Mouse (Mus musculus) adrenal gland, postnatal 25 days (tissue): Measurements from ENCODE around the gene Smarce1. TPM values are rescaled to one million over a fixed set of nuclear protein-coding genes. Genes with fewer than 3 reads are reported as not detected.
A peak's percentile ranks its signal among the peaks of the same experiment; 100 is the strongest.

Experiments
- DNase-seq: peaks from one replicate; pipeline ENCODE4 v3.0.0; 2021; ENCODE audit warnings: mixed read lengths
- total RNA-seq: library from RNA; stranded (reverse); gene quantifications from 2 replicates; pipeline ENCODE4 v1.2.3, GENCODE M21; 2021

Smarce1 gene
- total RNA-seq, 1 experiment from 2014 or later = 63.5 TPM

GRCm38 (mm10) chr11:99229641-99230260 is 1.1 kb downstream of the Smarce1 start:
- DNase-seq = no peak

GRCm38 (mm10) chr11:99226298-99226697 is 4.5 kb downstream of the Smarce1 start:
- DNase-seq = no peak

GRCm38 (mm10) chr11:99223310-99223709 is 7.5 kb downstream of the Smarce1 start:
- no peak for DNase-seq

- DNase-seq = no peak
These were observed 9.0 kb downstream of the Smarce1 start for GRCm38 (mm10) chr11:99221811-99222210.

GRCm38 (mm10) chr11:99217248-99217986 is 13.4 kb downstream of the Smarce1 start:
- DNase-seq = no peak

DNA sequence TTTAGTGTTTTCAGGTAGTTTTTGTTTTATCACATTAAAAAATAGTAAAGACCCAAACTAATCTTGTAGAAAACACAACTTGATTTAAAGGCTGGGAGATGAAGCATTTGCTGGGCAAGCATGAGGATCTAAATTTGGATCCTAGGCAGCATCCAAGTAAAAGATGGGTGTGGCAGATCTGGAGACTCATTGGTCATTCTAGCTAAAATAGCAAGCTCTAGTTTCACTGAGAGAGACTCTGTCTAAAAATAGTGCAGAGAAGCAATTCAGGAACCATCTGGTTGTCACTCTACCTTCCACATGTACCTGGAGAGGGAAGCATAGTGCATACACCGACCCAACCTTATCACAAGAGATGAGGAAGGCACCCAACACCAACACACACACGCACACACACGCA is 14.6 kb downstream of the Smarce1 start:
- no peak for DNase-seq

GRCm38 (mm10) chr11:99212693-99213092 is 18.1 kb downstream of the Smarce1 start:
- DNase-seq = no peak

- no peak for DNase-seq
These were observed 18.9 kb downstream of the Smarce1 start for GRCm38 (mm10) chr11:99211964-99212363.

- no peak for DNase-seq
These were observed 22.6 kb downstream of the Smarce1 start for GRCm38 (mm10) chr11:99208105-99208669.

GRCm38 (mm10) chr11:99207449-99207848 is 23.4 kb downstream of the Smarce1 start:
- no peak for DNase-seq

DNA sequence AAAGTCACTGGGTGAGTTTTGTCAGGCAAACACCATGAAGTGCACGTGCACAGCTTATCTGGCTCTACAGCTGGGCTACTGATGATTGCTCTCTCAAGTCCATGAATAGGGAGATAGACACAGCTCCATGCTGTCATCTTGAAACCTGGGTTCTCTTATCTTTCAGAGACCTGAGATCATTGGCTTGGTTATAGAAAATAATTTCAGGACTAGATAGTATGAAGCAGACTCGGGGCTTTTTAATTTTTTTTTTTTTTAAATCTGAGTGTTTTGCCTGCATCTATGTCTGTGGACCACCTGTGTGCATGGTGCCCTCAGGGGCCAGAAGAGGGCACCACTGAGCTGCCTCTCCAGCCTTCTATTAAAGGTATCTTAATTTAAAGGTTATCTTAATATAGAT is 23.9 kb downstream of the Smarce1 start:
- peak; percentile 12 for DNase-seq

DNA sequence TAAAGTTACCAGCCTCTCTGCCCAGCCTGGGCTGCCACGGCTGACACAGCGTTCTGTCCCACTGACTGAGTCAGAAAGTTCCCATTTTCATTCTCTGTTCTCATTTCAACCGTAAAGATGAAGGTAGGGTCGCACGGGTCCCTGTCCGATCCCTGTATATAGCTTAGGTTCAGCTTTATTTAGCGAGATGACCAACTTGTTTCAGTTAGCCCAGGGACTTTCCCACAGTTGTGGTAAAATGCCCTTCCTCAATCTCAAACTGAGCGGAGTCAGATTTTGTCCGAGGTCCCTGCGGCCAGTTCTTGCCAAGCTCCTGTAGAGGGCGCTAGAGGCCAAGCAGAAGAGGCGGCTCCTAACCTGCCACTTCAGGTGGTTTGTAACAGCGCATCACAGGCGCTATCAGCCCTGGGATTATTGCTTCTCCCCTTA is 41.6 kb downstream of the Smarce1 start:
- peak; percentile 42 for DNase-seq

DNA sequence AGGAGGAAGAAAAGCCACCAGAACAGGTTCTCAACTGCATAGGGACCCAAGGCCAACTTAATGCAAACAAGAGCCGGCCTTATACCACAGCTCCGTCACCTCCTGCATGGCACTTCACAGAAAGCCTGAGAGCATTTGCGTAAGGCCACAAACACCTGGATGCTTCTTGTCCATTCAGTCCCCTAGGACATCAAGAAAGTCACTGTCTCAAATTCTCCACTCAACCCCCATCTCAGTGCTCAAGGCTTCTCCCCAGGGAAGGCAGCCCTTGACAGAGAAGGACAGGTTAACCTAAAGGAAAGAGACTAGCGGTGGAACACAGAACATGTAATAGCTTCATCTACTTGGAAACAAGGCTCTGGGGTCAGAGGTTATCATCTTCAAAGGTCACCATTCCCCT is 43.5 kb downstream of the Smarce1 start:
- DNase-seq = no peak

DNA sequence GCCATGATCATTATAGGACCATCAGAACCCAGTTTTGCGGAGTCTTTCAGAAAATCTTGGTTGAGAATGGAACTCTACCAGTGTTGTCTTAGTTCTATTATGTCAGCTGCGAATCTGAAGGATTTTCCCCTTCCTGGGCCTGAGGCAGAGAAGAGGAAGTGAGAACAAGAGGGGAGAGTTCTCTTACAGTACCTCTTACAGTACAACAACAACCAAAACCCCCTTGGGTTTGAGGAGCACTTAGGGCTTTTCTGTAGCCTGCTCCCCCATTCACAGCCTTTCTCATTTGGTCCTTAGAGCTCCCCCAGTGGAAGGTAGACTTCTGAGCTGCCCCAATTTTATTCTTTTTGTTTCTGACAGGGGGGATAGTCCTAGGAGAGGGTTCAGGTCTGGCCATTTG is 44.0 kb downstream of the Smarce1 start:
- DNase-seq = no peak

DNA sequence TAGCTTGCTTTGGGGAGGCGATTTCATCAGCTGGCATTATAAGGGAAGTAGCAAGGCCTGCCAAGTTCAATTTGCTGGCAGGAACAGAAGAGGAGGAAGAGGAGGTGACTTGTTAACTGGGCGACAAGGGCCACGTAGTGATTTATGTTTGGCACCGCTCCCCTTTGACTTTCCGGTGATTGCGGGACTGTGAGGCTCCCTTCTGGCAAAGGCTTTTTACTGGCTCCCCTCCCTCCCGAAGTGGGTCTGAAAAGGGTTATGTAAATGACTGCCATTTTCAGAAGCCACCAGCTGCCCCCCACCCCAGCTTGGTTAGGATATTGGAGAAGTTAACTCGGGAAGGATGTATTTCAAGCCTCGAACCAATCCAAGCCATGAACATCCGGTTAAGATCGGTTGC is 48.2 kb downstream of the Smarce1 start:
- no peak for DNase-seq

GRCm38 (mm10) chr11:99180071-99180470 is 50.7 kb downstream of the Smarce1 start:
- no peak for DNase-seq

DNA sequence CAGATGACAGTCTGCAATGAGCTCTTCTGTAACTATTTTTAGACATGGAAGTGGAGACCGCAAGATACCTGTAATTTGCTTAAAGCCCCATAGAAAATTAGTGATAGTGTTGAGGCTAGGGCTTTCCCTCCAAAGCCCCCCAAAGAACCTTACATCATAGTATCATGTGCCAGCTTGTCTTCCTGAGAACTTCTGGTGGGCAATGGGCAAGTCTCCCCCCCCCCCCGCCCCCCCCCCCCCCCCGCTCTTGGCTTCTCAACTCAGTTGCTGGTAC is 53.0 kb downstream of the Smarce1 start:
- no peak for DNase-seq

DNA sequence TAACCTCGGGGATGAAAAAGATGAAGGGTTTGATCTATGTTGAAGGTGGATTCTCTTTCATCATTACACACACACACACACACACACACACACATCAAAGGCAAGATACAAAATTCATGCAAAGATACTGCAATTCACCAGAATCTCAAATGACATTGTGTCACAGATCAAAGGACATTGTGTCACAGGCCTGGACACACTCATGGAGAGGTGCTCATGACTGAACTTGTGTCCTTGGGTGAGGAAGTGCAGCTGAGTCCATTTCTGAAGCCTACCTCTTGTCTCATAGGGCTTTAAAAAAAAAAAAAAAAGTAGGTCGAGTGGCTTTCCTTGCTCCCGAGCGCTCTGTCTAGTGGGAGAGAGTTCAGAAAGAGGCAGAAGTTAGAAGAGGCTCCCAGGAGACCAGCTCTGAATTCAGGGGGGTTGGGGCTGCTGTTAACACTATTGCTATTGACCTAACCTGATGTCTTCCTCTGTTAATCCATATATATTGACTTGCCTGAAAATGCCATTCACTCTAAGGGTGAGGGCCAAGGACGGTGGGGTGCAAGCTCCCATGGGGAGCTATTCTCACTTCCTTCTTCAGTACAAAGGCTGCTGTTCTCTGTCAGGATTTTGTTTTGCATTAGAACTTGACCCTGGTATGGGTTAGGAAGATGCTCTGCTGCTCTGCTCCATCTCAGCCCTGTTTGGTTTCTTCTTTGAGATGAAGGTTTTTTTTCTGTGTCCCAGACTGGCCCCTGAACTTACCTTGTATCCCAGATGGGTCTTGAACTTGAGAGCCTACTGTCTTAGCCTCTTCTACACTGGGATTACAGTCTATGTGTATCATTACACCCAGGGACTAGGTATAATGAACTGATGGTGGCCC is 53.5 kb downstream of the Smarce1 start:
- no peak for DNase-seq

- no peak for DNase-seq
These were observed 58.8 kb downstream of the Smarce1 start for GRCm38 (mm10) chr11:99172002-99172401.

DNA sequence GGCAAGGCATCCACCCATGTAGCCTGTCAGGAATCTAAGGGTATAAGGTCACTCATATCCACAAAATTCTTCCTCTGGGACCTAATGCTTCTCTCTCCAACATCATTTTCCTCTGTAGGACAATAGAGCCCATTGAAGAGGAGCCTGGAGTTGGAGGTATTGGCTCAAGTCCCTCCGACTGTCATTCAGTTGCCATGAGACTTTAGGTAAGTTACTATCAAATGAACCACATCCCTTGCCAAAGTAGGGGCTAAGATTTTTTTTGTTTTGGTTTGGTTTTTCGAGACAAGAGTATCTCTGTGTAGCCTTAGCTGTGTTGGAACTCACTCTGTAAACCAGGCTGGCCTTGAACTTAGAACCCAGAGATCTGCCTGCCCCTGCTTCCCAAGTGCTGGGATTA is 59.4 kb downstream of the Smarce1 start:
- no peak for DNase-seq

GRCm38 (mm10) chr11:99170547-99171267 is 60.1 kb downstream of the Smarce1 start:
- no peak for DNase-seq

DNA sequence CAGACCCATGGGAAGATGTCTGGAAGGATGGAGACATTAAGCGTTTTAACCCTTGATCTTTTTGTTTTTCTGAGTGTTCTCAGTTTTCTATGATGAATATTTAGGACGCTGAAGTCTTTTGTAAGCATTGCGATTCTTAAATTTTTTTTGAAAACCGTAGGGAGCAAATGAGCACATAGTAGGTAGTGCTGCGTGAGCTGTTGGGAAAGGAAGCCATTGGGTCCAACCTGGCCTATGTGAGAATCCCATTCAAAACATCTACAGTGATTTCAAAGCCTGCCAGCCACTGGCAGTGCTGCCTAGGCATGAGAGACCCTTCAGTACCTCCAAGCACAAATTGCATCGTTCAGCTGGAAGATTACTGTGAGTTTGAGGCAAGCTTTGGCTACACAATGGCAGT is 60.8 kb downstream of the Smarce1 start:
- no peak for DNase-seq
